Mouse (Mus musculus): ENCODE measurements around the gene Ikbke. TPM values are rescaled to one million over a fixed set of nuclear protein-coding genes. Genes with fewer than 3 reads are reported as not detected.

Gene Ikbke
- total RNA-seq, 1 experiment from 2014 or later, result 28.6 TPM

DNA sequence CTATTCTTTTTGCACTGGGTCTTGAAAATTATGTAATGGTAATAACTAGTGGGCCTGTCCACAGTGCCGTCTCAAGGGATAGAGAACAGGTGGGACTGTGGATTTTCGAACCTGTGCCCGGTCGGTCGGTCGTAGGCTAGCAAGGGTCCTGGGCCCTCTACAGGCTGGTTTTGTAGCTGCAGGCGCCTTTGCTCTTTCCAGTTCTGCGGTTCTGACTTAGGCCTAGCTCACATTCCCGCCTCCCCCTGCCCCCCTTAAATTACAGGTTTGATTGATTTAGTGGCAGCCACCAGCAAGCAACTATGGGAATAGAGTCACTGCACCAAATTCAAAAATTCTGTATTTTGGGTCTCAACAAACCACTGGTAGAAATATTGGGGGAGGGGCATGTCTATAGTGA, 33.5 kb downstream of the Ikbke start:
- ATAC-seq (ENCODE audit: extremely low read depth, insufficient number of reproducible peaks, low FRiP score, poor library complexity, severe bottlenecking), result peak; percentile 51; the same call in 1 of the 2 replicates

DNA sequence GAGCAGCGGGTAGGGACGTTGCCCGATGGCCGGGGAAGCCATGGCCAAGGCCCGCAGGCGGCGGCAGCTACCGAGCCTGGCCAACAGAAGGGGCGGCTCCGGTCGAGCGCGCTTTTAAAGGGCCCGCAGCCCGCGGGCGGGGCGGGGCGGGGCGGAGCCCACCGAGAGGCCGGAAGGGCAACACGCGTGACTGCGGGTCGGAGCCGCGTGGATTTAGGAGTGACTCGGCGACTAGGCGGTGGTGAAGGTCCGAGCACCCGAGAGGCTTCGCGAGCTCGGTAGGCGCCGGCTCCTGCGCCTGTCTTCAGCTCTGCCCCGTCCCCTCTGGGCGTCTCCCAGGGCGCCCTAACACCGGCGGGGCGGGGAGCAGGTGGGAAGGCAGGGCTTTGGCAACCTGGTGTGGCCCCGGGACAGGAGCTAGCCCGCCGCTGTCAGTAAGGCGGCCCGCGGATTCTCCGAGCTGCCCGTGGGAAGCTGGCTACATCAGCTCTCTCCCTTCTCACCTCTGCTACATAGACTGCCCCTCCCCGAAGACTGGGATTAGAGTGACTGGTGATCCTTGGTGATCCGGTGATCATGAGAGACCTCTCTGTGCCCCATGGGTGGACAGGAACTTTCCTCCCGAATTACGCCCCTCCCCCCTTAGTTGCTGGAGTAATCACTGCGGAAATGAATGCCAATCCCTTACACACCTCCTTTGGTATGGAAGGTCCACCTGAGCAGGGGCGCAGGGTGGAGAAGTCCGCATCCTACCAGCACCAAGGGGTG, 34.1 kb downstream of the Ikbke start, which contains the start of gene Rassf5:
Rassf5 (minus strand) TSS at position 170 of the 768 bp plus-strand sequence.
- ATAC-seq (ENCODE audit: extremely low read depth, insufficient number of reproducible peaks, low FRiP score, poor library complexity, severe bottlenecking), result peak; percentile 29; the same call in 1 of the 2 replicates

DNA sequence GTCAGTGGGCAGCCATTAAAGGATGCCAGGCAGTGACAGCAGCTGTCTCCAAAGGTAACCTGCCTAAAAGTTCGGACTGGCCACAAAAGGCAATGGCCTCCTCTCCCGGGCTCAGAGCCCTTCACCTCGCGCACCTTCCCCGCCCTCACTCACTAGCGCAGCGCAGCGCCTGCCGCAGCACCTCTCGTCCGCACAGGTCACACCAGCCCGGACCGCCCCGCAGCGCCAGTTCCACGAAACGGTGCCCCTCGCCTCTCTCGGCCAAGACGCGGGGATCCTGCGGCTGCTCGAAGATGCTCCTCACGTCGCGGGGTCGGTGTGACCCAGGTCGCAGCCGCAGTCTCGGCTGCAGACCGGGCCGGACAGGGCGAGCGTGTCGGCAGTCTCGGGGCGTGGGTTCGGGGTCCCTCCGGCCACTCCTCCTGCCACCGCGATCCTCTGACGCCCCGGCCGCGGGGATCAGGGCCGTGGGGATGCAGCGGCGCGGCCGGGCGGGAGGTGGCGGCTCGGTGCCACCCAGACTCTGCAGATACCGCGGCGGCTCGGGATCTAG, 34.8 kb downstream of the Ikbke start:
- ATAC-seq (ENCODE audit: extremely low read depth, insufficient number of reproducible peaks, low FRiP score, poor library complexity, severe bottlenecking), result no peak

DNA sequence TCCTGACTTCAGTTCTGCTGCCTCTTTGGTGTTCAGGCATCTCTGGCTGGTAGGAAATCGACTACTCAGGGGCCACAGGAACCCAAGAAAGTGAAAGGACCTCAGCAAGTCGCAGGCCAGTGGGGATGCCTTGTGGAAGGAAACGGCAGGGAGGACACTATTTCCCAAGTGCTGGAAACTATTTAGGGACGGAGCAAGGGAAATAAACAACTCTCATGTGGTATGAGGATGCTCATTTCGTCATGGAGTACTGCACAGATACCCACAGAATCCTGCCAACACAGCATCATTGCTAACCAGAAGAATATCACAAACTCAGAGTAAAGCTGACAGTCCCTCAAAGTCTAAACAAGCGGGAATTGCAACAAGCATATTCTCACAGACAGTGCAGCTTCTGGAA, 36.5 kb downstream of the Ikbke start:
- no peak for ATAC-seq (ENCODE audit: extremely low read depth, insufficient number of reproducible peaks, low FRiP score, poor library complexity, severe bottlenecking)

DNA sequence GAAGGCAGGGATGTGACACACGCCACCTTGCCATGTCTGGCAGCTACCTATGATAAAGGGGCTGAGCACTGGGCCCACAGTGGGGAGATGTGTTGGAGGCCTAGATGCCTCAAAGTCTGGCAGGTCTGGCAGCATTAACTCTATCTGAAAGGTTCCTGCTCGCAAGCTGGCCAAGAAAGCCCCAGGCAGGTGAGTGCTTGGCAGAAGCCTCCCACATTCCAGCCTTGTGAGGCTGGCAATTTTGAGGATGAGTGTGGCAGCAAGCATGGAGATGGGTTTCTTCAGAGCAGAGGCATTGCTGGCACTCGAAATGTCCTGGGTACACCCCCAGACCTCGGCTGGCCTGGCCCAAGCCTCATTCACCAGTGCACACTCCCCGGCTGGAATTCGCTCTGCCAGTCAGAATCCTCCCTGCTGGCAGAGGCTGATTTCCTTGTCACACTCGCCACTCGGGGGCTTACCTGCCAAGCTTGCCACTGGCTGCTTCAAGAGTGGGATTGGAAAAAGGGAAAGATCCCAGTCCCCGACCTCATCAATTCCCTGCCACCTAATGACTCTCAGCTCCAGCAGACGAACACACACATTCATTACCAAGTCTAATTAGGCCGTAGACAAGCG, 39.7 kb downstream of the Ikbke start:
- ATAC-seq (ENCODE audit: extremely low read depth, insufficient number of reproducible peaks, low FRiP score, poor library complexity, severe bottlenecking), result no peak

DNA sequence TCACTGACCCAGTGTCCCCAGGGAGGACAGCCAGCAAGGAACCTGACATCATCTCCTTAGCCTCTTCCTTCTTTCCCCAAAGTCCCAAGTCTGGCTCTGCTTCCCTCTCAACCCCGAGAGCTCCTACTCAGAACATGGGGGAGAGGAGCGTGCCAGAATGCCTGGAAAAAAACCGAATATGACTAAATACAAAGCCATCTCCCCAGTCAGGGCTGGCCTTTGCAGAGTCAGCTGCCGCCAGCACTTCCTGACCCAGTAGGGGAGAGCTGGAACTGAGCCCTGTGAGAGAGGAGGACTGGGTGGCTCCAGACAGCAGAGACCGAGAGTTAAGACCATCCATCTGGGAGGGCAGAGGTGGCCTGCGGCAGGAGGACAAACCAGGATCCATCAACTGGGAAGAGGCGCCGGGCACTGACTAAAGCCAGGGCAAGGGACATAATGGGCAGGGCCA, 40.5 kb downstream of the Ikbke start:
- no peak for ATAC-seq (ENCODE audit: extremely low read depth, insufficient number of reproducible peaks, low FRiP score, poor library complexity, severe bottlenecking)

DNA sequence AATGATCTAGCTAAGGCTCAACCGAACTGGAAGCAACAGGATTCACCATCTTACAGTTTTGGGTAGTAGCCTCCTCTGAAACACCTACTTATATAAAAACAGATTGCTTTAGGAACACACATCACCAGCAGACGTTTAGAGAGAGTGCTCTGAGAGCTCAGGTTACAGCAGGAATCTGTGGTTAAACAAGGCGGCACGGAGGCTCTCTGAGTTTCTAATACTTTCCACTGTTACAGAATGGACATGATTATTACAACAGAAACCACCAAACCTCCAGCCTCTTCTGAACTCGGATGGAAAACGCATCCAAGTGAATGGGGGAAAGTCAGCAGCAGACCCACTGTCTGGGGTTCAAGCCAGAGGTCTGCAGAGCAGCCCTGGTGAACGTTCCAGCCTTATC, 43.3 kb downstream of the Ikbke start:
- no peak for ATAC-seq (ENCODE audit: extremely low read depth, insufficient number of reproducible peaks, low FRiP score, poor library complexity, severe bottlenecking)

DNA sequence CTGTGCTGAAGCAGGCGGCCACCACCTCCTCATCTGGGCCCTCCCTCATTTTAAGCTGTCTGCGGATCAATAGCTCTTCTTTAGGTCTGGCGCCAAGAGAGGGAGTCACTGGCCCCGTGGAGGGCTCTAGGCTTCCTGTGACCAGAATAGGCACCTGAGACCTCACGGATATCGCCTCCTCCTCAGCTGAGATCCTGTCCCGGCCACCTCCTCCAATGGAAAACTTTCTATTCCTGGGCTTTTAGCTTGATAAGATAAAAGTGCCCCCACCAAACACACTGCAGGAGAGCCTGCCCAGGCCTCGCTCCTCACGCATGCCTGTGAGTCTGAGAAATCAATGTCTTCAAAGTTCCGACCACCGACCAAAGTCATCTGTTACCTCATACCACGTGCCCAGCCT, 45.9 kb downstream of the Ikbke start:
- ATAC-seq (ENCODE audit: extremely low read depth, insufficient number of reproducible peaks, low FRiP score, poor library complexity, severe bottlenecking), result no peak

DNA sequence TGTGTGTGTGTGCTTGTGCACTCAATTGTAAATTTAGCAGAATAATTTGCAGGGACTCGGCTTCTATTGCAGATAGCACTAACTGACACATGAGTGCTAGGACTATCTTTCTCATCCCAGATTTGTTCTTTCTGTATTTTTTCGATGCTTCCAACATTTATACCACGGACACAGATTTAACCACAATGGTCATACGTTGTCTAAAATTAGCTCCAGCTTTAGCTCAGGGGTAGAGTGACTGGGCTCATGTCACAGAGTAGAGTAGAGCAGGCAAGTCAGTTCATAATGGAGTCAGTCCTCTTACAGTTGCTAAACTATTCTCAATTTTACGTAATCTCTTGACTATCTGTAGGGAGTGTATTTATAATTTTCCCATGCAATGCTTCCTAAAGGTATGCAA, 50.7 kb downstream of the Ikbke start:
- ATAC-seq (ENCODE audit: extremely low read depth, insufficient number of reproducible peaks, low FRiP score, poor library complexity, severe bottlenecking), result no peak

DNA sequence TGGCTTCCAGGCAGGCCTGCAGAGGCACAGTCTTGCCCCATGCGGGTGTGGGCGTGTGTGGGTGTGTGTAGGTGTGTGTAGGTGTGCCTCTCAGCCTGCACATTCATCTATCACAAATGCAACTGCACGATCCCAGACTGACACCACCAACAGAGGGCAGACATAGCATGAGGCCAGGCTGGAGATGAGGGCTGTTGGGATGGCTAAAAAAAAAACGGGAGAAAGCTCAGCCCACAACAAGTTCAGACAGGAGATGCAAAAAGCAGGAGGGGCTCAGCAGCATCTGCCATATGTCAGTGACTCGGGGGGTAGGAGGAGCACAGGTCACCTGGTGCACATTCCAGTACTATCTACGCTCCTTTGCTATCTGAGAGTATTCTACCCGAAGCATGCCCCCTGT, 51.2 kb downstream of the Ikbke start:
- no peak for ATAC-seq (ENCODE audit: extremely low read depth, insufficient number of reproducible peaks, low FRiP score, poor library complexity, severe bottlenecking)

DNA sequence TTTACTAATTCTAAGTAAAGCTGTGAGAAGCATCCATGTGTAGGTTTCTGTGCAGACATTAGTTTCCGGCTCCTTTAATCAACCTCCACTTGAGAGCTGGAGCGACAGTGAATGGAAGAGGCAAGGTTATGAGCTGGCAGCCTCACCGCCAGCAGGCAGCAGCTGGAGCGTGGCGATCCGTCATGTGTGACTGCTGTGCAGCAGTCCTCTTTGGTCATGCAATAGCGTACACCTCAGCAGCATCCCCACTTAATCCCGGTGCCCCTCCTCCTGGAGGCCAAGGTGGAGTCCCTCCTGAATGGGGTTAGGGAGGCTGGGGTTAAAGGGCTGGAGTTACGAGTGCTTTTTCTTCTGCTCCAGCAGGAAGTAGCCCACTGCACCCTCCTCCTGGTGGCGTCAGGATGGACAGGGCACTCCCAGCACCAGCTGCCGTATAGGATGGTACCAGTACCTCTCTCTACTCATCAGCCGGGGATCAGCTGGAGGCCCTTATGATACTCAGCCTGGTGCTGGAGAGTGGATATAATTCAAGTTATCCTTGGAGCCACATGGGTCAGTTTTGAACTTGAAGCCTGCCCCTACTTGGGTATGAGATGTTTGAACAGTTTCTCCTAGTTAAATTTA, 54.4 kb downstream of the Ikbke start:
- ATAC-seq (ENCODE audit: extremely low read depth, insufficient number of reproducible peaks, low FRiP score, poor library complexity, severe bottlenecking), result no peak

DNA sequence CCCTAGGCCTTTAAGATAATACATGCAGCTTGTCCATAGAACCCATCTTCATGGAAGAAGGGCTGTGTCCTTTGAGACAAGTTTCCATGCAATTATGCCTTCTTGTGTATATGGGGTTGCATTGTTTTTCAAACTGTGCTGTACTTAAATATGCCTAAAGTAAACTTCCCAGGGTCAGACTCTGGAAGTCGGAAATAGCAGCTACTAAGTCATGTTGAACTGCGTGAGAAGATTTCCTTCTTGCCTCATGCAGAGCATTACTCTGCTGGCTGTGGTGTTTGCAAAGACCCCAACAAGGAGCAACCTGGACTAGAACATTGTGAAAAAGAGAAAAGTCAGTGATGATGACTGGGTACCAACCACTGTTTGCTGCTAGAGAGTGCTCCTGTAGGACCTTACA, 56.1 kb downstream of the Ikbke start:
- no peak for ATAC-seq (ENCODE audit: extremely low read depth, insufficient number of reproducible peaks, low FRiP score, poor library complexity, severe bottlenecking)

DNA sequence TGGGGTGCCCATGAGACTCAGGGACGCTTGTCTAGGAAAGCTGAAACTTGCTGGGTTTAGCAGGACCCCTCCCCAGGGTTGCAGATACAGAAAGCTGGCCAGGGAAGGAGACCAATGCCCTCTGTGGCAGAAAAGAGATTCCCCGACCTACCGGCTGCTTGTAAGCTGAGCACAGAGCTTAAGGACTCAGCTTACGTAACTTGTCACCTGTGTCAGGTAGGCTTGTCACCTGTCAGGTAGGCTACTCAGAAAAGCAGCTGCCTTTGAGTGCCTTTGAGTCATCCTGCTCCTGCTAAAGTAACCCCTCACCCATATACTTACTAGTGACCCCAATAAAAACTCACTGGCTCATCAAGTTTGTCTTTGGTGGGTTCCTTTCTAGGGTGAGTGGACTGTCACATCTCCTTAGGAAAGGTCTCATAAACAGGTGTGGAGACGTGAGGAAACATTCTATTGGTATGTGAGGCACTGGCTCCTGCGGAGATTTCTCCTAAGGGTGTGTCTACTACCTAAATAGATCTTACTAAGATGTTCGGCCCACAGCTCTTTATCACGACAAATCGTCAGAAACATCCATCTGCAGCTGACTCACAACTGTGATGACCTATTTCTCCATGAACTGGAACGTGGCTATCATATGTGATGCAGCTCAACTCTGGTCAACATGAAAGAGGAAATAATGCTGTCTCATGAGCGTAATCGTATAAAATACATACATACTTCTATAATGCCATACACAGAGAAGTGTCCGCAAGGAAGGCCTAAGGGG, 57.4 kb downstream of the Ikbke start:
- no peak for ATAC-seq (ENCODE audit: extremely low read depth, insufficient number of reproducible peaks, low FRiP score, poor library complexity, severe bottlenecking)

DNA sequence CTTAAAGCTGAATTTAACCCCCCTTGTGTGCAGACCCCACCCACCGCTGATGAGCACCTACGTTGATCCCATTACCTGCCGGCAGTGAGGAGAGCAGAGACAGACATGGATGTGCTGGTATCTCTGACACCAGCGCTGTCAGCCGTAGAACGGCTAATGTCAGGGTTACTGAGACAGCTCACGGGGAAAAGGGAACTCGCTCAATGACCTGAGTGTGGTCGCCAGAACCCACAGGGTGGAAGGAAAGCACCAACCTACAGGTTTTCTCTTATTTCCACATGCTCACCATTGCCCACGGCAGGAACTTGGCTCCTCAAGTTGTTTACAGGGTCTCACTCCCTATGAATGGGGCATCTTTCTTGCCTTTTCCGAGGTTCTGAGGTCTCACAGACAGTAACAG, 60.5 kb downstream of the Ikbke start:
- peak; percentile 39; the same call in 1 of the 2 replicates for ATAC-seq (ENCODE audit: extremely low read depth, insufficient number of reproducible peaks, low FRiP score, poor library complexity, severe bottlenecking)

DNA sequence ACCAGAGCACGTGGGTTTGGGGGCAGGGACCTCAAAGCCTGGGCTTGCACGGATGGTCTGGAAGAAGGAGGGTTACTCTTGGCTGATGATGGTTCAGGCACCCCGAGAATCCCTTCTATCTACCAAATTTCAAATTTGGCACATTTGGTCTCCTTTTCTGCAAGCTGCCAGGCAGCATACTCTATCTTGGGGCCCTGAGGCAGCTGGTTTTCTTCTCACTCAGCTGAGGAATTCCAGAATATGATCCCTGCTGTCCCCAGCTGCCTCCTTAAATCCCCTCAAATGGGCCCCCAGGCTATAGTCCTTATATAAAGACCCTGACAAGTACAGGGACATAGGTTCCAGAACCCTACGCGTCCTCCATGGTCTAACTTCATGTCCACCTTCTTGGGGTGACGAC, 66.0 kb downstream of the Ikbke start:
- ATAC-seq (ENCODE audit: extremely low read depth, insufficient number of reproducible peaks, low FRiP score, poor library complexity, severe bottlenecking), result no peak

DNA sequence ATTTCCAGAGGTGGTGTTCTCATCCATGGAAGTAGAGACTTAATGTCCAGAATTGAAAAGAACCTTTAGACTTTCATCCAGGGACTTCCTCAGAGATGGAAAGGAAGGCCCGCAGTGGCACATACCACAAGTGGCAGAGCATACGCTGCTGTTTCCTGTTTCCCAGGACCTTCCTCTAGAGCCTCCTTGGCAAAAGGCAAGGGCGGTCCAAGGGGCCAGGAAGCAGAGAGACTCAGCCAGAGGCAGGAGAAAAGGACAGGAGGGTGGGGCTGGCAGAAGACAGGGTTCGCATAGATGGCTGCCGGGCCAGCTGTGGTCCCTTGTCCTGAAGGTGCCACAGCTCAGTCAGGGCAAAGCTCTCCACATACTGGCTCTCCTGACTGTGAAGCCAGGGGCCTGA, 66.5 kb downstream of the Ikbke start:
- no peak for ATAC-seq (ENCODE audit: extremely low read depth, insufficient number of reproducible peaks, low FRiP score, poor library complexity, severe bottlenecking)

DNA sequence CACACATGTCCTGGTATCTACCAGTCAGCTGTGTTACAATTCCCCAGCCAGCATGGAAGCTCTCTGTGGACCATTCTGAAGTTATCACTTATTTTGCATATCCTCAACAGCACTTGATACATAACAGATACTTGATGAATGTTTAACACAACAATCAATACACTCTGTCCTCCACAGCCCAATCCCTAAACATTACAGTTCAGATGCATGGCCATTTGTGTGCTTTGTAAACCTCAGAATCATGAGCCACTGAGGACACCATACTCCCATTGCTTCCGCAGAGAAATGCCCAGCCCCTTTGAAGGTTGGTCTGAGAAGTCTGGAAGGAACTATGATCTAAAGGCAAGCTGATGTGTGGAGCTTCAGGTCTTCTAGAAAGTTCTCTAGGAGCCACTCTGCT, 67.8 kb downstream of the Ikbke start:
- no peak for ATAC-seq (ENCODE audit: extremely low read depth, insufficient number of reproducible peaks, low FRiP score, poor library complexity, severe bottlenecking)

DNA sequence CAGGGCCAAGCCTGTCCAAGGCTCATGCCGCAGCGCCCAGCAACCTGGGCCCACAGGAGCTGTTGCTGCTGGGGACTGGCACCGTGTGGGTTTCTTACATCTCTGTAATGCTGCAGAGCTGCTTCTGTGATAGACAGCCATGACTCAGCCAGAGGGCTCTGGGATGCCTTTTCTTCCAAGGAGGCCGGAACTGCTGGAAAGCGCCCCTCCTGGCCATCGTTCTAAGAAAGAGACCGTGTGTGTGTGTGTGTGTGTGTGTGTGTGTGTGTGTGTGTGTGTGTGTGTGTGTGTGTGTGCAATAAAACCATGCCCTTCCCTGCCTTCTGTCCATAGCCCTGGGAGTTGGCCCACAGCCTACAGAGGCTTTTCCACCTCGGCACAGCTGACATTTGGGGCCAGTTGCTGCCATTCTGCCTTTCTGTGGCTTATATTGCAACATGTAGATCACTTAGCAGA, 69.4 kb downstream of the Ikbke start:
- ATAC-seq (ENCODE audit: extremely low read depth, insufficient number of reproducible peaks, low FRiP score, poor library complexity, severe bottlenecking), result no peak

DNA sequence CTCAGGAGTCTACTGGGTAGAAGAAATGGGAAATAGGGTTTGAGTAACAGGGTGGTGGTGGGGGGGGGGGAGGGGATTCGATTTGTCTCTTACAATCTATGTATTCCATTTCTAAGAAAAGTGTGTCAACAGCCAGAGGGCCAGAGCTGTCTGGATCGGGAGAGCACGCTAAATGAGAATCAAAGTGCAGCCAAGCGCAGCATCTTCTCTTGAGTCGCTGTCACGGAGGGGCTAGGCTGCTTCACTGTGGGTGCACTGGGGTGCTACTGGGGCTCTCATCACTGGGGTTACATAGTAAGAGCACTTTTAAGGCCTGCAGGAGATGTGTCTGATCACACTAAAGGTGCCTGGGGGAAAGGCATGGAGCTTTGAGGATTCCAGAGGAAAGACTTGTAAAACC, 70.6 kb downstream of the Ikbke start:
- no peak for ATAC-seq (ENCODE audit: extremely low read depth, insufficient number of reproducible peaks, low FRiP score, poor library complexity, severe bottlenecking)

Measured in neutrophil, adult 5-6 weeks (primary cell).